Mouse (Mus musculus) myocyte (in vitro differentiated cells): ENCODE data around the gene Usp18.
A peak's percentile ranks its signal among the peaks of the same experiment; 100 is the strongest.

Source experiments
- CEBPB ChIP-seq: IDR thresholded peaks from 2 replicates; pipeline ENCODE4 v1.6.1; 2011; ENCODE audit warnings: mild to moderate bottlenecking, moderate library complexity; ENCODE audit not compliant: poor library complexity, insufficient read depth, severe bottlenecking
- E2F4 ChIP-seq: IDR thresholded peaks from one replicate; pipeline ENCODE4 v1.6.1; 2011; ENCODE audit warnings: mild to moderate bottlenecking, control low read depth, moderate library complexity; ENCODE audit not compliant: insufficient read depth
- MAX ChIP-seq: IDR thresholded peaks from one replicate; pipeline ENCODE4 v1.6.1; 2011; ENCODE audit warnings: low read depth, mild to moderate bottlenecking, control low read depth
- MYOD1 ChIP-seq, 3 experiments: IDR thresholded peaks; one replicate each; pipeline ENCODE4 v1.6.1; 2011; ENCODE audit warnings: control low read depth in 2 of 3, low read depth in 2 of 3, mild to moderate bottlenecking in 2 of 3, moderate library complexity in 1 of 3; ENCODE audit not compliant: insufficient read length in 2 of 3, control insufficient read depth in 1 of 3
- MYOG ChIP-seq, 3 experiments: IDR thresholded peaks; one replicate each; pipeline ENCODE4 v1.6.1; 2011; ENCODE audit warnings: control low read depth in 2 of 3, low read depth in 2 of 3, mild to moderate bottlenecking in 2 of 3; ENCODE audit not compliant: insufficient read length in 2 of 3, control insufficient read depth in 1 of 3, insufficient read depth in 1 of 3
- POLR2A ChIP-seq: IDR thresholded peaks from one replicate; pipeline ENCODE4 v1.6.1; 2011; ENCODE audit warnings: low read depth, mild to moderate bottlenecking, control low read depth, moderate library complexity; ENCODE audit not compliant: insufficient read length
- POLR2AphosphoS2 ChIP-seq: IDR thresholded peaks from one replicate; pipeline ENCODE4 v1.6.1; 2011; ENCODE audit warnings: low read depth, control low read depth; ENCODE audit not compliant: insufficient read length
- REST ChIP-seq: IDR thresholded peaks from one replicate; pipeline ENCODE4 v1.6.1; 2011; ENCODE audit warnings: mild to moderate bottlenecking, control low read depth, moderate library complexity; ENCODE audit not compliant: insufficient read depth, insufficient read length
- SRF ChIP-seq: IDR thresholded peaks from one replicate; pipeline ENCODE4 v1.6.1; 2011; ENCODE audit warnings: low read depth; ENCODE audit not compliant: control insufficient read depth, insufficient read length
- TCF12 ChIP-seq: IDR thresholded peaks from one replicate; pipeline ENCODE4 v1.6.1; 2011; ENCODE audit warnings: mild to moderate bottlenecking, control low read depth; ENCODE audit not compliant: poor library complexity, insufficient read depth, severe bottlenecking
- TCF3 ChIP-seq: IDR thresholded peaks from one replicate; pipeline ENCODE4 v1.6.1; 2011; ENCODE audit warnings: low read depth, control low read depth; ENCODE audit not compliant: insufficient read length
- USF1 ChIP-seq: IDR thresholded peaks from one replicate; pipeline ENCODE4 v1.6.1; 2011; ENCODE audit warnings: low read depth, mild to moderate bottlenecking, control low read depth, moderate library complexity

DNA sequence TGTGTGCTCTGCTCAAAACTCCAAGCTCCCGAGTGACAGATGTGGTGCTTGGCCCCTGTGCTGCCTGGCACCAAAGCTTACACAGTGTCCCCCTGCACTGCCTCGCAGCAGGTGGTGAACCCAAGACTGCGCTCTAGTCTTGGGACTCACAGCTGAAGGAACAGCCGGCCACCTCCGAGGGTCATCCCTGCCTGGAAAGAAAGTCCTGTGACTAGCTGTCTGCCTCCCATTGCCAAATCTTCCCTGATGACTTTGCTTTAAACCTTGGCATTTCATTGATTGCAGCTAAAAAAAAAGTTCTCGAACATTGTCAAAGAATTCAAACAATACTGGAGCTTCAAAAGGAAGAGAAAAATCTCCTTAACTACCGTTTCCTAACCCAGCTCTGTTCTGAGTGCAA lies 53.6 kb downstream of the Usp18 start:
- TF ChIP-seq POLR2A (no peak), SRF (no peak), TCF3 (no peak), POLR2AphosphoS2 (no peak), CEBPB (no peak), TCF12 (no peak), MYOD1 (IDR thresholded peaks at IDR 0.05; ENCODE audit: control insufficient read depth in 1 of 3, insufficient read length in 2 of 3, low read depth in 2 of 3) (peak in 1 of 3 experiments; percentile 50), USF1 (no peak), MAX (no peak), MYOG (IDR thresholded peaks at IDR 0.05; ENCODE audit: control insufficient read depth in 1 of 3, insufficient read depth in 1 of 3, insufficient read length in 2 of 3, low read depth in 2 of 3) (no peak), E2F4 (no peak), REST (no peak)
